Mouse (Mus musculus) frontal cortex, postnatal 10 days (tissue): Measurements from ENCODE around the gene Mgarp.
"Not testable (repeated sequence)": the region's sequence is repeated elsewhere in the genome, so short reads cannot be mapped to it uniquely, and the experiment has no call there.

Source experiments
- DNase-seq, 2 experiments: peaks; one replicate each; pipeline ENCODE4 v3.0.0; 2022; ENCODE audit warnings: low spot score in 2 of 2, mixed read lengths in 1 of 2

Gene Mgarp

DNA sequence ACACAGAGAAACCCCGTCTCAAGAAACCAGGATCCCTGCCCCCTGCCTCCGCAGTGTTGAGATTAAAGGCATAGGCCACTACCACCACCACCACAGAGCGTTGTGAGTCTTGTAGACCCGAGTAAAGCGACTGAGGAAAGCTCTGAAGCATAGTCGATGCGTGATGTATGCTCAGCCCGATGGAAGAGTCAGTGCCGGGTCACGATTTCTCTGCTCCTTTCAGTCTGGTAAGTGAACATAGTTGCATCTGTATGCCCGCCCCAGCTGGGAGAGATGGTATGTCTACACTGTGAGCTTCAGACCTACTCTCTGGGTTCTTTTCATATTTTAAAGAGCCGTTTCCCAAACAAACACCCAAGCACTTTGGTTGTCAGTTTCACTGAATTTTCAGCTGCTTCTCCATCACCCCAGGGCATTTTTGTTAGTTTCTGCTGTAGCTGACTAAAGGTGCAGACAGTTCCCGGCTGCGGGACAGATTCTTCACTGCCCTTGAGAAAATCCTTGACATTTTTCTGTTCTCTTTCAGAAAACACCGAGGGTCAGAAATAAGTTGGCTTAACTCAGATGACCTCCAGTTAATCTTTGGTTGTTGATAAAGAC lies 1.3 kb upstream of the Mgarp start:
- DNase-seq: no peak

- no peak for DNase-seq
These were observed 935 bp downstream of the Mgarp start for GRCm38 (mm10) chr3:51395461-51396145.

GRCm38 (mm10) chr3:51394881-51395280 lies 1.7 kb downstream of the Mgarp start:
- DNase-seq: no peak

DNA sequence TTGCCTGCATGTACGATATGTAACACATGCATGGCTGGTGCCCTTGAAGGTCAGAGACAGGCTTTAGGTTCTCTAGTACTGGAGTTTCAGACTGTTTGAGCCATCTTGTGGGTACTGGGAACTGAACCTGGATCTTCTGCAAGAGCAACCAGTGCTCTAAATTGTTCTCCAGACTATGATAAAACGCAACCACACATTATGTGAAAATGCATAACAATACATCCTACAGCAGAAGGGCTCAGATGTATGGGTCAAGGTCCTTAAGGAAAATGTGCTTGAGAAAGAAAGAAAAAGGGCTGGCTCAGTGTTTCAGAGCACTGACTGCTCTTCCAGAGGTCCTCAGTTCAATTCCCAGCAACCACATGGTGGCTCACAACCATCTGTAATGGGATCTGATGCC lies 2.9 kb downstream of the Mgarp start:
- no peak for DNase-seq

GRCm38 (mm10) chr3:51393018-51393417 lies 3.5 kb downstream of the Mgarp start:
- not testable (repeated sequence) for DNase-seq

GRCm38 (mm10) chr3:51391591-51391990 lies 4.9 kb downstream of the Mgarp start:
- DNase-seq: no peak

DNA sequence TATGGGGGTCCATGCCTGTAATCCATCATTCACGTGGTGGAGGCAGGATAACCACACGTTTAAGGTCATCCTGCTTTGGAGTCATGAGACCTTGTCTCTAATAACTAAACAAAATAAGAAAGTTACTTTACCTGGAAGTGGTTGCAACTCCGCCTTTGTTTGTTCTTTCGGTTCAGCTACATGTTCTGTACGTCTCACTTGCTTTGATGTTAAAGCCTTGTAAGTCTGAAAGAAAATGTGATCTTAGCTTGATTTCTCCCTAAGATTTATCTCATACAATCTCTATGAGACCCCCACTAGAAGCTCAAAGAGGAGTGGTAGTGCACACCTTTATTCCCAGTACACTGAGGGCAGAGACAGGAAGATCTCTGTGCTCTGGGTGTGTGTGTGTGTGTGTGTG lies 5.4 kb downstream of the Mgarp start:
- DNase-seq: no peak

- no peak for DNase-seq
These were observed 7.6 kb downstream of the Mgarp start for GRCm38 (mm10) chr3:51388904-51389303.

DNA sequence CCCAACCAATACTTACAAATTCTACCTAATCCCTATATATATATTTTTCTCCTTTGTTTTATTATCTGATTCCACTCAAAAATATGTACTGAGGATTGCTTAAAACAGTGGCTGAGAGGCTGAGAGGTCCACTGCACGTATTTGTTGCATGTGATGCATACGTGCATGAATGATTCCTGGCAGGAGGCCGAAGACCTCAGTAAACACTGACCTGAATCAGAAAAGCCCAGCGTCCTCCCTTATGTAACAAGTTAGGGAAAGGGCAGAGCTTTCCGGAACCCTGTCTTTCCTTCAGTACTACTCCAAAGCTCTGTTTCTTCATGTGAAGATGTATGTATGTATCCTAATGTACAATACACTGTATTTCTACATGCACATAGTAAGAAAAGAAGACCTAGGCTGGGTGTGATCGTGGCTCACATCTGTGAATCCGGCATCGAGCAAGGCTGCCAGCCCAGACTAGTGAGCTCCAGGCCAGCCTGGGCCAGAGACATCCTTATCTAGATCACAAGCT lies 8.6 kb downstream of the Mgarp start:
- DNase-seq: no peak

GRCm38 (mm10) chr3:51387134-51387451 lies 9.4 kb downstream of the Mgarp start:
- no peak for DNase-seq

DNA sequence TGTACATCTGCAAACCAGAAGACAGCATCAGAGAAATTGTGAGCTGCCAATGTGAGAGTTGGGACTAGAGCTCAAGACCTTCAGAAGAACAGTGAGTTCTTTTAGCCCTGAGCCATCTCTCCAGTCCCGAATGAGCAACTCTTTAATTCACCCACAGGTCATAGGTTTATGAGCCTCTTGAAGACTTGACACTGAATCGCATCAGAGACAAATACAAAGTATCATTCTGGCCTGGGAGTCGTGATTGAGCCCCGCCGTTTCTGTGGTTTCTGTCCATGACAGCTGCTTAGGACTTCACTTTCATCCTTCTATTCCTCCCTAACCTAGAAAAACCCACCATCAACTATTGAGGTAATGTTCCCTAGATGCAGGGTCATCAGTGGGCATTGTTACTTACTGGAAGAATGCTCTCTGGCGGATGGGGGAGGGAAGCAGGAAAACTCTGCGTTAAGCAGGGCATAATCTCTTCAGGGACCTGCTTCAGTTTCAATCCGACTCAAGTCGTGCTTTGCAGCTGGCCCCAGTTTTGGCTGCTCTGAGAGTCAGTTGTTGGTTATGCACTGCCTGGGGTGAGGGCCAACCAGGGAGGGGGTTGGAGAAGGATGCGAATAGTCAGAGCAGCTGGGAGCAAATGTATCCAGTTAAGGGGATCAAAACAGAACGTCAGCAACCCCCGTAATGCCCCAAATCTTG lies 10.0 kb downstream of the Mgarp start:
- no peak for DNase-seq

- DNase-seq: no peak
These were observed 13.1 kb downstream of the Mgarp start for GRCm38 (mm10) chr3:51383409-51383808.

GRCm38 (mm10) chr3:51380660-51381014 lies 15.9 kb downstream of the Mgarp start:
- DNase-seq: no peak

DNA sequence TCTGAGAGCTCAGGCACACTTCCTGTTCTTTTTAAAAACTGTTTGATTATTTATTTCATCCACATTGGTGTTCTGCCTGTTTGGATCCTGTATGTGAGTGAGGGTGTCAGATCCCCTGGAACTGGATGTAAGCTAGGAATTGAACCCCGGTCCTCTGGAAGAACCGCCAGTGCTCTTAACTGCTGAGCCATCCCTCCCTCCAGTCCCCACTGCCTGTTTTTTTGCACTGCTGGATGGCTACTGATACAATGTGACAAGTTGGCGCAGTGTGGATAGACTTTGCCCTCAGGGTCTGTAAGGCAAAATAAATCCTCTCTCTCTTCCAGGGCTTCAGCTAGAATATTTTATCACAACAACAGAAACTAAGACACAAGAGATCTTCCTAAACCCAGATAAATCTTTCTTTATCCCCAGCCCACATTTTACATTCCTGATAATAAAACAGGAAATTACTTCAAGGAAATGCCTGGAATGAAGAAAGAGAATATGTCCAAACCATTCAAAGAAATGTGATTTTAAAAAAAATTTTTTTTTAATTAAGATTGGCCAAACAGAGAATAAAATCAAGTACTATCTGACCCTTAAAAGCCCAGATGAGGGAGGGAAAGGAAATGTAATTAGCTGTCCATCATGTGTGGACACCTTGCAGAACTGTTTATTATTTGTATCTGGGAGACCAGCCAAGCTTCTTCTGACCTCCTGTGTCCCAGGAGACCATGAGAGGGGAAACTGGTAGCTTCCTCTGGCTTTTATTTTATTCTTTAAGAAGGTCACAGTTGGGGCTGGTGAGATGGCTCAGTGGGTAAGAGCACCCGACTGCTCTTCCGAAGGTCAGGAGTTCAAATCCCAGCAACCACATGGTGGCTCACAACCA lies 16.5 kb downstream of the Mgarp start:
- no peak for DNase-seq

- no peak for DNase-seq
These were observed 17.9 kb downstream of the Mgarp start for GRCm38 (mm10) chr3:51378665-51378946.

GRCm38 (mm10) chr3:51377878-51378664 lies 18.5 kb downstream of the Mgarp start:
- no peak for DNase-seq

DNA sequence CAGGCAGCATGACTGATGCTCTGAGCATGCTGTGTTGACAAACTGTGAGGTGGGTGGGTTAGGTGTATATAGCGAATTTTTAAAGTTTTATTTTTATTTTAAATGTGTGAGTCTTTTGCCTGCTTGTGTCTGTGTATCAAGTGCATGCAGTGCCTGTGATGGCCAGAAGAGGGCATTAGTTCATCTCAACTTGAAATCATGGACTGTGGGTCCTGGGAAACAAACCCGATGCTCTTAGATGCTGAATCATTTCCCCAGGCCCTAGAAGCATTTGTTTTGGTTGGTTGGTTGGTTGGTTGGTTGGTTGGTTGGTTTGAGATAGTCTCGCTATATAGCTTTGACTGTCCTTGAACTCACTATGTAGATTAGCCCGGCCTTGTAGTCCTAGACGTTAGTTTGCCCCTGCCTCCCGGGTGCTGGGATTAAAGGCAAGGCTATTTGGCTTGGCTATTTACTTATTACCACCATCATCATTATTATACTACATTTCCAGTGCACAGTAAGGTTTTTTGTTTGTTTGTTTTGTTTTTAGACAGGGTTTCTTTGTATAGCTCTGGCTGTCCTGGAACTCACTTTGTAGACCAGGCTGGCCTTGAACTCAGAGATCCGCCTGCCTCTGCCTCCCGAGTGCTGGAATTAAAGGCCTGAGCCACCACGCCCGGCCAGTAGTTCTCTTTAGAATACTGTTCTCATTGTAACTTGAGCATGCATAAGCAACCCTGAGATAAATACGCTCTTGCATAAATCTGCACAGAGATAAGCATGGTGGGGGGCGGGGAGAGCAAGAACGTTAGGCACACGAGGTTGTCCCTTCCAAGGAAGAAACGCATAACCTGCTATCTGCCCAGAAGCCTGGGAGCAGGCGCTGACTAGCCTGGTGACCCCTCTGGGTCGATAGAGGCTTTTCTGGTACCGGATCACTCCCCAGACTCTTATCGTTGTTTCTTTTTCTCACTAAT lies 21.0 kb downstream of the Mgarp start:
- peak in 1 of 2 experiments; percentile 26 for DNase-seq

DNA sequence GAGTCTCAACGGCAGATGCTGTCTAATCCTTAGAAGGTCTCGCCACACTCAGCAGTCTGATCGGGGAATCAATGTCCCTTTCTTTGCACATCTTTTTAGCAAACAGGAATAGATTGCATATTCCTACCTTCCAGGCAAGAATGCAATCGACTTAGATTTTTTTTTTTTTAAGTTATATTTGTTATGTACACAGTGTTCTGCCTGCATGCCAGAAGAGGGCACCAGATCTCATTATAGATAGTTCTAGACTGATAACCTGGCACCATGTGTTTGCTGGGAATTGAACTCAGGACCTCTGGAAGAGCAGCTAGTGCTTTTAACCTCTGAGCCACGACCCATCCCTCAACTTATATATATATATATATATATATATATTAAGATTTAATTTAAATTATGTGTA lies 23.0 kb downstream of the Mgarp start:
- DNase-seq: no peak

- no peak for DNase-seq
These were observed 23.7 kb downstream of the Mgarp start for GRCm38 (mm10) chr3:51372883-51373282.

GRCm38 (mm10) chr3:51371826-51372225 lies 24.7 kb downstream of the Mgarp start:
- DNase-seq: no peak
